Mouse (Mus musculus): Measurements from ENCODE around the gene Wwox.

- TF ChIP-seq CTCF (IDR thresholded peaks at IDR 0.05; ENCODE audit: insufficient read depth, low read depth, low read length): no peak
- no peak for TF ChIP-seq POLR2A (IDR thresholded peaks at IDR 0.05; ENCODE audit: insufficient read depth, low read depth, low read length)
Measured at GRCm38 (mm10) chr8:114526626-114527267, 87.3 kb downstream of the Wwox start.
